Mouse (Mus musculus): Measurements from ENCODE around the gene Hoxc4. TPM values are rescaled to one million over a fixed set of nuclear protein-coding genes. Genes with fewer than 3 reads are reported as not detected.

Hoxc4 gene
- polyA plus RNA-seq, 1 experiment from 2014 or later = not detected

DNA sequence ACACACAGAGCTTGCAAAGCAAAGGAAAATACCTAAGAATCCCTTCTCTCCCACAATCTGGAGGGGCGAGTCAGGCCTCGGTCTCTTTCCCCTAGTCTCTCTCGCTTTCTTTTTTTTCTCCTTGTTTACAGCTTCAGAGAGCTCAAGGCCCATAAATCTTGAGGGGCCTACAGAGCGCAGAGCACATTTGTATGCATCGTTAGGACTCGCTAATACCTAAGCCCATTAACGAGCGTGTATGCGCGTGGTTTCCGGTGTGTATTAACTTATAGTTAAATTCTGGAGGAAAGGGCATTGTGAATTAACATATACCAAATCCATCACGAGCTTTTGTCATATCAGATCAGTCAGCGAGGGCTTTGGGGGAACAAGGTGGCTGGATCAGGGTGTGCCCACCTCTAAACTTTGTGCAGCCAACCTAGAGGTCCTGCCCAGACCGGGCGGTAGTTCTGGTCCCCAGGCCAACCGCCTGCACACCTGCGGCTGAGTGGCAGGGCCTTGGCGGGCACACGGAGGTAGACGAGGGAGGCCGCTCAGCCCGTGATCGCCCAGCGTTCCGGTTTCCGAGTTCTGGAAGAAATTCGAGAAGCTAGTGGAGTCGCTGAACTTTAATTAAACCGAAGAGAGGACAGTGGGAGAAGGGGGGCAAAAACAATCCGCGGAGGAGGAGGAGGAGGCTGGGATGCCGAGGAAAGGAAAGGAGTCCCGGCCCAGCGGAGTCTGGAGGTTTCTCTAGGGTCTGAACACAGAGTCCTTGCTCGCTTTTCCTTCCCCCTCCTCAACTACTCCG lies 41.8 kb downstream of the Hoxc4 start:
- Histone ChIP-seq H3K27me3 (peaks cover 97% of the 10 kb centered on the region), H3K4me2 (no peak overlapping the region), H3K9ac (no peak overlapping the region), H3K4me1 (no peaks in the 10 kb centered on the region), H3K36me3 (replicated peaks) (no peaks in the 10 kb centered on the region), H3K4me3 (replicated peaks) (no peak overlapping the region), H3K27ac (no peak overlapping the region), H3K9me3 (no peaks in the 10 kb centered on the region)
- WGBS = under 1% methylated on average over 36 of the region's 36 CpGs
- ATAC-seq (ENCODE audit: low FRiP score) = no peak

DNA sequence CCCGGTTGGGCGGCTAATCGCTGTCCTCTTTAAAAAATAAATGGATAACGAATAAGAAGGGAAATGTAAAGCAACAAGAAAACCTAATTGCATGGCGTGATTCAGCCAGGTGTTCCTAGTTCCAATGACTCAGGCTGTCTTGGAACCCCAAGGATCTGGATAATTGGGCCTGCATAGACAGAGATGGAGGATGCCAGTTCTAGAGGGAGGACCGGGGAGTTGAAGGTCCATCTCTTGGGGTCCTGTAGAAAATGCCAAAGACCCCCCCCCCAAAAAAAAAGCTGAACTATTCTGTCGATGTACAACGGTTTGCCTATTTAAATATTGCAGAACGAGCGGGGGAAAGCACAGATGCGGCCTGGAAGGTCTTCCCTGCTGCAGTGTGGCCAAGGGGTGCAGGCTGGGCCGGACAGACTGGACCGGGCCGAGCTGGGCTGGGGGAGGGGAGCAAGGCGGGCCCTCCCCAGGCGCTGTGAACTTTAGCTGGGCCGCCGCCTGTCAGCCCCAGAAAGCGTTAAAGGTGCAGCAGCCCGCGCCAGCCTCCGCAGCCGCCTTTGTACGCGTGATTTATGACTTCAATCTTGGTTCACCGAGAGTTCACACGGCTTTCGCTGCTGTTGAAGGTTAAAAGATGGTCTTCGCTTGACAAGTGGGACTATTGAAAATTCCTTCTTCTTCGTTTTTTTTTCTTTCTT lies 42.5 kb downstream of the Hoxc4 start:
- Histone ChIP-seq H3K4me1 (no peaks in the 10 kb centered on the region), H3K27ac (no peak overlapping the region), H3K36me3 (replicated peaks) (no peaks in the 10 kb centered on the region), H3K9me3 (no peaks in the 10 kb centered on the region), H3K27me3 (peaks cover 97% of the 10 kb centered on the region), H3K4me2 (no peak overlapping the region), H3K4me3 (replicated peaks) (no peak overlapping the region), H3K9ac (no peak overlapping the region)
- WGBS = under 1% methylated on average over 30 of the region's 30 CpGs
- ATAC-seq (ENCODE audit: low FRiP score) = no peak

DNA sequence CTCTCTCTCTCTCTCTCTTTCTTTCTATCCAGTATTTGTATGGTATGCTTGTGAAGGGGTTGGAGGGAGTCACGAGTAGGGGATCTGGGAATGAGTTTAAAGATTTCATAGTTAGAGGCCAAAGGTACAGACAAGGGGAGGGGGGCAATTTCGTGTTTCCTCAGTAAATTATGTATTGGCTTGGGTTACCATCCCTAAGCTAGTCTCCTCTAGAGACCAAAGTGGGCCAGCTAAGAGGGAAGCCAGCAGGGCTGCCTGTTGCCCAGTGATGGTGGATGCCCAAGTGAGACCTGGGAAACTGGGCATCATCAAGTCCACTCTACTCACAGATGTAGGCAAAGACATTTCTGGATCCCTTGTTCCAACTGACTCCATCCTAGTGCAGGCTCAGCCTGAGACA lies 43.3 kb downstream of the Hoxc4 start:
- Histone ChIP-seq H3K4me1 (no peaks in the 10 kb centered on the region), H3K9me3 (no peaks in the 10 kb centered on the region), H3K27me3 (peaks cover 97% of the 10 kb centered on the region), H3K4me2 (no peak overlapping the region), H3K36me3 (replicated peaks) (no peaks in the 10 kb centered on the region), H3K27ac (no peak overlapping the region), H3K4me3 (replicated peaks) (no peak overlapping the region), H3K9ac (no peak overlapping the region)
- ATAC-seq (ENCODE audit: low FRiP score) = no peak
- WGBS = 2% methylated on average over 2 of the region's 2 CpGs

DNA sequence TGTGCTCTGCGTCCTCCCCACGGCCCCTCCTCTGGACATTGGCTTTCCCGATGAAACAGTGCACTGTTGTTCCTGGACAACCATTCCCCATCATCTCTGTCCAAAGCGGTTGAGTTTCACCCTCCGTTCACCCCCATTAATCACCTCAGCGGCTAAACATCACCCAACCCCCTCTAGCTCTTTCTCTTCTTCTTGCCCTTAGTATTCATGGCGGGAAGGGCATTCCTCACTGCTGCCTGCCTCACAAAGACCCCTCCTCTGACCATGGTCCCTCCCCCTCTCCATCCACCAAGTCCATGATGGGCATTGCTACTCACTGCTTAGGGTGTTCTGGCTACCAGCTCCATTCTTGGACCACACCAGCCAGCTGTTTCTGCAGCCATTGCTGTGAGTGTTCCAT lies 46.9 kb downstream of the Hoxc4 start:
- 49% methylated on average over 7 of the region's 7 CpGs for WGBS
- Histone ChIP-seq H3K4me2 (no peak overlapping the region), H3K27ac (no peak overlapping the region), H3K4me3 (replicated peaks) (no peak overlapping the region), H3K36me3 (replicated peaks) (no peaks in the 10 kb centered on the region), H3K9me3 (no peaks in the 10 kb centered on the region), H3K9ac (no peak overlapping the region), H3K27me3 (peaks cover 100% of the 10 kb centered on the region), H3K4me1 (peaks cover 5% of the 10 kb centered on the region; the same call in 1 of the 2 replicates)
- no peak for ATAC-seq (ENCODE audit: low FRiP score)

DNA sequence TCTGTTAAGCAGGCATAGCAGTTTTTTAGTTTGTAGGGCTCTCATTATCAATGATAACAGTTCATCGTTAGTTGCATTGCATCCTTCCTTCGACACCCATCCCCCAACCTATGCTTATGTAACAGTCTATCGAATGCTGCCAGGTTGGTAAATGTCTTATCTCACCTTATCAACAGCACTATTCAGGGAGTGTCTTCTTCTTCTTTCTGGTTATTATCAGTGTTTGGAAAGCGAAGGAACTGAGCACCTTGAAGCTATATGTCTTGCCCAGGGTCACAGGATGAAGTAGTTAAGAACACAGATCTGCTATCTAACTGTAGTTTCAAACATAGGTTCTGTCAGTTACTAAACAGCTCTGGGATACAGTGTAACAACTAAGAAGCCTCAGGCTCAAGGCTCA lies 49.0 kb downstream of the Hoxc4 start:
- H3K27ac ChIP-seq = no peak overlapping the region
- peaks cover 100% of the 10 kb centered on the region for H3K27me3 ChIP-seq
- WGBS = 71% methylated on average over 4 of the region's 4 CpGs
- H3K4me1 ChIP-seq = peaks cover 5% of the 10 kb centered on the region; the same call in 1 of the 2 replicates
- H3K4me2 ChIP-seq = no peak overlapping the region
- H3K36me3 ChIP-seq (replicated peaks) = no peaks in the 10 kb centered on the region
- no peak overlapping the region for H3K9ac ChIP-seq
- ATAC-seq (ENCODE audit: low FRiP score) = no peak
- no peak overlapping the region for H3K4me3 ChIP-seq (replicated peaks)
- no peaks in the 10 kb centered on the region for H3K9me3 ChIP-seq

DNA sequence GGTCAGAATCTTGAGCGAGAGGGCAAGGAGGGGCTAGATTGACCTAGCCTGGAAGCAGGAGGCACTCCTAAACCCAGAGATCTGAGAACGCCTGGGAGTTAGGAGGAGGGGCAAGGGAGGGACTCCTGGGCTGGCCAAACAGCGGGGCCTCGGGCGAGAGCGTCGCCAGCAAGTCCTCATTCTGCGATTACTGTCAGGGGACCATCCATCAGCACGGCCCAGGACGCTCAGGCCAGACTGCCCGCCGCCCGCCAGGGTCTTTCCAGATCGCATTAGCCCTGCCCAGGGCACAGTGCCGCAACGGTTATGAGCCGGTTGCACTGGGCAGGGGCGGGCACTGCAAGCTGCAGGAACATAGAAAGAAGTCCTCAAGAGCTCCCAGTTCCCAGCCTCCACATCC lies 50.4 kb downstream of the Hoxc4 start:
- ATAC-seq (ENCODE audit: low FRiP score) = no peak
- H3K4me3 ChIP-seq (replicated peaks) = no peak overlapping the region

DNA sequence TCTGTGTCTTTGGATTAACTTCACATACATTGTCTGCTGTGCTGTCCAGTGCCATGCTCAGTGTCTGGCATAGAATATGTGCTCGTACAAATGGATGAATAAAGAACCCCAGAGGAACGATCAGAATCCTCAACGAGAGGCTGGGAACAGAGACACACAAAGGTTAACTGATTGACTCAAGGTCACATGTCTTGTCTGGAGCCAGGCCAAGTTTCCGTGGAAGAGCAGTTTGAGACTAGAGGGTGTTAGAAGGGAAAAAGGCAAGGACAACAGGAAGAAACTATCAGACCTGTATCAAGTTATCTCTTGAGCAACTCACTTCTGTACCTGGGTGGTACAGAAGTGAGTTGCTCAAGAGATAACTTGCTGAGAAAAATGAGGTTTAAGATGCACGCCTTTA lies 52.5 kb downstream of the Hoxc4 start:
- H3K36me3 ChIP-seq (replicated peaks) = no peaks in the 10 kb centered on the region
- peaks cover 5% of the 10 kb centered on the region; the same call in 1 of the 2 replicates for H3K4me1 ChIP-seq
- no peaks in the 10 kb centered on the region for H3K9me3 ChIP-seq
- H3K4me2 ChIP-seq = no peak overlapping the region
- no peak overlapping the region for H3K27ac ChIP-seq
- H3K27me3 ChIP-seq = peaks cover 92% of the 10 kb centered on the region
- H3K9ac ChIP-seq = no peak overlapping the region
- no peak for ATAC-seq (ENCODE audit: low FRiP score)
- WGBS = 76% methylated on average over 5 of the region's 5 CpGs
- H3K4me3 ChIP-seq (replicated peaks) = no peak overlapping the region

More for the DNA sequence above, 50.4 kb downstream of the Hoxc4 start:
- H3K27ac ChIP-seq = no peak overlapping the region
- H3K9me3 ChIP-seq = no peaks in the 10 kb centered on the region
- no peaks in the 10 kb centered on the region for H3K36me3 ChIP-seq (replicated peaks)
- WGBS = 1% methylated on average over 18 of the region's 18 CpGs
- peaks cover 5% of the 10 kb centered on the region; the same call in 1 of the 2 replicates for H3K4me1 ChIP-seq
- peaks cover 94% of the 10 kb centered on the region for H3K27me3 ChIP-seq
- no peak overlapping the region for H3K9ac ChIP-seq
- no peak overlapping the region for H3K4me2 ChIP-seq

DNA sequence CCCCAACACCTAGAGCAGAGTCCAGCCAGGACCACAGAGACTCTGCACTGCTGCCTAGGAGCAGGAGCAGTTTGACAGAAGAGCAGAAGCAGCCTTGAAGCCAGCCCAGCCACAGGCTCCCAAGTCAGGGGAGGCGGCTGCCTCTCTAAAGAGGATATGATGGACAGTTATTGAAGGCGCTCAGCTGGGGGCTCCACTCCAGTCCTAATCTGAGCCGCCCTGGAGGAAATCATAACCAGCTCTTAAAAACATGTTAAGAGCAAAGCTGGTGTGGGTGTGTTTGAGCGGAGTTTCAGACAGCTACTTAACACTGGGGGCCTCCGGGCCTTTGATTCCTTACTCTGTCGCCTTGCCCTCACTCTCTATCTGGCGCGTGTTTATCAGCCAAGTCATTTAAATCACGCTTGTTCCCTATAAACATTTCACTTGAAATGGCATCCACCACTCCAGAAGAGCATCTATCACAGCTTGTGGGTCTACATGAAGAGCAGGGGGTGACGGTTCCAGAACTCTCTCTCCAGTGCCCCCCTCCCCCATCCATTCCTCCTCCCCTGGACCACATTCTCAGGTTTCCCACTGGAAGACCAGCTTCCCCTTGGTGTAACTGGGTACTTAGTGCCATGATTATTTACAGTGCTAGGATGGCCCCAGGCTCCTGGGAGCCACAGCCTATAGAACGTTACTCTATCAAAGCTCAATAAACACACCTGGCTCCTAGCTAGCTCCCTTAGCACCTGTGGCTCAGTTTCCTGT lies 56.1 kb downstream of the Hoxc4 start:
- ATAC-seq (ENCODE audit: low FRiP score) = no peak
- no peaks in the 10 kb centered on the region for H3K36me3 ChIP-seq (replicated peaks)
- H3K27me3 ChIP-seq = peaks cover 66% of the 10 kb centered on the region
- H3K9ac ChIP-seq = no peak overlapping the region
- H3K9me3 ChIP-seq = no peaks in the 10 kb centered on the region
- no peak overlapping the region for H3K4me3 ChIP-seq (replicated peaks)
- H3K27ac ChIP-seq = no peak overlapping the region
- 61% methylated on average over 11 of the region's 11 CpGs for WGBS
- no peak overlapping the region for H3K4me2 ChIP-seq
- no peaks in the 10 kb centered on the region for H3K4me1 ChIP-seq

DNA sequence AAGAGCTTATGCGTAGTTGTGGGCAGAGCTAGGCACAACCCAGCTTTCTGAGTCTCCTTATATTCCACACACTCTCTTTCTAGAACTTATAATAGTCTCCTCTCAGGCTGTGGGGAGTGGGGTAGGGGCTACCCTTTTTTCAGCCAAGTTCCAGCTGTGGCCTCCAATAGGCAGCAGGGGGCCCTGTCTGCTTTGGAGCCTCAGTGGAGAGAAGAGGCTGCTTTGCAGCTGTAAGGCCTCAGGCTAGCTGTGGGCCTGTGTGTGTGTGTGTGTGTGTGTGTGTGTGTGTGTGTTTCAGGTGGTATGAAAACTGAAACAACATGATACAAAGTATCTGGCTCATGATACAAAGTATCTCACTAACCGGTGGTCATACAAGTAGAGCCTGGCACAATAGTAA lies 58.9 kb downstream of the Hoxc4 start:
- Histone ChIP-seq H3K27me3 (peaks cover 66% of the 10 kb centered on the region), H3K36me3 (replicated peaks) (no peaks in the 10 kb centered on the region), H3K9ac (no peak overlapping the region), H3K9me3 (no peaks in the 10 kb centered on the region), H3K4me3 (replicated peaks) (no peak overlapping the region), H3K4me2 (no peak overlapping the region), H3K27ac (no peak overlapping the region), H3K4me1 (no peaks in the 10 kb centered on the region)
- ATAC-seq (ENCODE audit: low FRiP score) = no peak
- 79% methylated on average over 2 of the region's 2 CpGs for WGBS

DNA sequence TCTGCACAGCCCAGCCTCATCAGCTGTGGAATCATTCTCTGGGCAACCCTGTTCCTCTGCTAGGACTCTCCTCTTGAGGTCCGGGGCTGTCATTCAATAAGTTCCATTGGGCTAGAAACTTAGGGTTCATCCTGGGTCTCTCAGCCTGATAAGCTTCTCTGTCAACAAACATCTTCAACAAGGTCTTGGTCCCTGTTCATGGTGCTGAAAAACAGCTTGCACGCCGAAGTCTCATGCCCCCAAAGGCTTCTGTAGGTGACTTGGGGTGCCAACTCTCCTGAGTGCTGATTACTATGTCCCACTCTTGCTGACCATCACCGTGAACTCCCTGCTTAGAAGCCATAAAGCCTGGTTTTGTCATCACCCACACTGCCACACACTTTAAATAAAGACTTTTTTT lies 63.9 kb downstream of the Hoxc4 start:
- Histone ChIP-seq H3K4me2 (no peak overlapping the region), H3K4me3 (replicated peaks) (no peak overlapping the region), H3K36me3 (replicated peaks) (no peaks in the 10 kb centered on the region), H3K27ac (no peak overlapping the region), H3K9ac (no peak overlapping the region), H3K9me3 (no peaks in the 10 kb centered on the region), H3K4me1 (peaks cover 17% of the 10 kb centered on the region), H3K27me3 (peaks cover 79% of the 10 kb centered on the region)
- no peak for ATAC-seq (ENCODE audit: low FRiP score)
- 62% methylated on average over 4 of the region's 4 CpGs for WGBS

DNA sequence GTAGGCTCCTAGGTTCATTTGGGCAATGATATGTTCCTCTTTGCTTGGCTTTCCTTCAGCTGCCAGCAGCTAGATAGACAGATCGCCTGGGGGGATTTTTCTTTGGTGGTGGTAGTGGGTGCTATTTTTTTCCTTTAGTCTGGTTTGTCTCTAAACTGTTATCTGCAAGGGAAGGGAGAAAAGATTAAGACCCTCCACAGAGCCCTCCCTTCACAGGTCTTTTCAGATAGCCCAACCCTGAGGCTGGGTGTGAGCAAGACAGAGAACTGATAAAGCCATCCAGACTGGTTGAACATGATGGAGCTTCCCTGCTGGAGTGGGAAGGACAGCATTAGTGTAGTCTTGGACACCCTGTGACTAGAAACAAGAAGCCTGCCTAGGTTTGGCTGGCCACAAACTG lies 64.9 kb downstream of the Hoxc4 start:
- no peak overlapping the region for H3K27ac ChIP-seq
- no peaks in the 10 kb centered on the region for H3K36me3 ChIP-seq (replicated peaks)
- H3K4me2 ChIP-seq = no peak overlapping the region
- no peaks in the 10 kb centered on the region for H3K9me3 ChIP-seq
- no peak overlapping the region for H3K9ac ChIP-seq
- H3K4me1 ChIP-seq = peaks cover 17% of the 10 kb centered on the region
- no peak for ATAC-seq (ENCODE audit: low FRiP score)
- no peak overlapping the region for H3K4me3 ChIP-seq (replicated peaks)
- WGBS = 93% methylated on average over 1 of the region's 1 CpGs
- H3K27me3 ChIP-seq = peaks cover 87% of the 10 kb centered on the region

DNA sequence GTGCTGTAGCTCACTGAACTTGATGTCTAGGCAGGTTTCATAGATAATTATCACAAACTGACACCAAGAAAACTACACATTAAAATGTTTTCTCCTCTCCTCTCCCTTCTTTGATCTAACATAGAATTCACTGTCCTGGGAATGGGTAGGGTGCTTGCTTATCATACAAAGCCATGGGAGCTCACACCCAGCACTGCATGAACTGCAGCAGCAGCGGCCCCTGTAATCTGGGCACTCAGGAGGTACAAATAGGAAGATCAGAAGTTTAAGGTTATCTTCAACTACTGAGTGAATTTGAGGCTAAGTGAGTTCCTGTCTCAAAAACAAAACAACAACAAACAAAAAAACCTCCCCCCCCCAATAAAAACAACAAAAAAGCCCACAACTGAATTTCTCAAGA lies 66.2 kb downstream of the Hoxc4 start:
- H3K27me3 ChIP-seq = peaks cover 100% of the 10 kb centered on the region
- no peaks in the 10 kb centered on the region for H3K9me3 ChIP-seq
- no peak overlapping the region for H3K27ac ChIP-seq
- WGBS = 59% methylated on average over 1 of the region's 1 CpGs
- no peak overlapping the region for H3K4me2 ChIP-seq
- no peak overlapping the region for H3K4me3 ChIP-seq (replicated peaks)
- no peaks in the 10 kb centered on the region for H3K36me3 ChIP-seq (replicated peaks)
- no peak overlapping the region for H3K9ac ChIP-seq
- H3K4me1 ChIP-seq = peaks cover 17% of the 10 kb centered on the region
- ATAC-seq (ENCODE audit: low FRiP score) = no peak

Measured in forebrain, embryonic 12.5 days (tissue).